Mouse (Mus musculus): ENCODE measurements around the gene Btbd35f1. TPM values are rescaled to one million over a fixed set of nuclear protein-coding genes. Genes with fewer than 3 reads are reported as not detected.
"Not testable (repeated sequence)": the region's sequence is repeated elsewhere in the genome, so short reads cannot be mapped to it uniquely, and the experiment has no call there.

Gene Btbd35f1
- polyA plus RNA-seq (2012; rRNA removed) (not detected in 2 replicates), polyA plus RNA-seq (2014; fragmentation: Nextera tagmentation; extraction: Ambion mirVana) (not detected in 2 replicates)

GRCm38 (mm10) chrX:32559755-32560154 is at the start of gene Btbd35f1:
Btbd35f1 (plus strand) TSS chrX:32560055.
- not testable (repeated sequence) for H3K27me3 ChIP-seq (ENCODE audit: control insufficient read depth, insufficient read depth, low read length); H3K9me3 ChIP-seq (ENCODE audit: control insufficient read depth, low read length); H3K4me2 ChIP-seq (replicated peaks; ENCODE audit: low read depth, low read length, severe bottlenecking); H3K27ac ChIP-seq (replicated peaks; ENCODE audit: low read depth, low read length); H3K36me3 ChIP-seq (ENCODE audit: control insufficient read depth, insufficient read depth, low read length); ATAC-seq (ENCODE audit: low FRiP score, low read depth); H3K9ac ChIP-seq (ENCODE audit: low read depth, low read length, severe bottlenecking); DNase-seq (ENCODE audit: low spot score); H3K4me1 ChIP-seq (ENCODE audit: control insufficient read depth, insufficient read depth, low read length); H3K4me3 ChIP-seq (replicated peaks; ENCODE audit: low read length)
- WGBS, result no CpG with 5 or more reads among the region's 3 CpGs

DNA sequence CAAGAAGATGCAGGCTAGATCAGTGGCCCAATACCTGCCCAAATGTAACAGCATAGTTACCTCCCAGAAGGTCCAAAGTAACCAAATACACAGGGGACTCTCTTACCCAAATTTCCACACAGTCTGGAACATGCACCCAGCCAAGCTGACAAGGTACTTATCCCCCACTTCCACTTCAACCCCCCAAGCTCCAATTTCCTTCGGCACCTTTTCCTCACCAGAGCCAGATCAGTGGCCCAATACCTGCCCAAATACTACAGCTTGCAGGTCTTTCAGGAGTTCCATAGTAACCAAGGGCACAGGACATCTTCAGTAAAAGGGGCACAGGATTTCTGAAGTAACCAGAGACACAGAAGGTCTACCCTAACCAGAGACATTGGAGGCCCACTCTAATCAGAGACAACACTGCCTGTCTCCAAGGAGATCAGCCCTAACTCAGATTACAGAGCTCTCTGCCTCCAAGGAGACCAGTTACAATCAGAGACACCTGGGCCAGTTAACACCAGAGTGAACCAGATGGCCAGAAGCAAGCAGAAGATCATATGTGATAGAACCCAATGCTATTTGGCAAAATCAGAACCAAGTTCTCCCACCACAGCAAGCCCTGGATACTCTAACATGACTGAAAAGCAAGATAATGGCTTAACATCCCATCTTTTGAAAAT is 31.2 kb downstream of the Btbd35f1 start:
- H3K4me1 ChIP-seq (ENCODE audit: control insufficient read depth, insufficient read depth, low read length); ATAC-seq (ENCODE audit: low FRiP score, low read depth); H3K9ac ChIP-seq (ENCODE audit: low read depth, low read length, severe bottlenecking); DNase-seq (ENCODE audit: low spot score); H3K27ac ChIP-seq (replicated peaks; ENCODE audit: low read depth, low read length); H3K4me2 ChIP-seq (replicated peaks; ENCODE audit: low read depth, low read length, severe bottlenecking); H3K27me3 ChIP-seq (ENCODE audit: control insufficient read depth, insufficient read depth, low read length); H3K9me3 ChIP-seq (ENCODE audit: control insufficient read depth, low read length); H3K4me3 ChIP-seq (replicated peaks; ENCODE audit: low read length); H3K36me3 ChIP-seq (ENCODE audit: control insufficient read depth, insufficient read depth, low read length): not testable (repeated sequence)
- WGBS, result 92% methylated on average over 1 of the region's 1 CpGs

GRCm38 (mm10) chrX:32601008-32601407 is 41.2 kb downstream of the Btbd35f1 start:
- not testable (repeated sequence) for H3K4me2 ChIP-seq (replicated peaks; ENCODE audit: low read depth, low read length, severe bottlenecking); H3K27ac ChIP-seq (replicated peaks; ENCODE audit: low read depth, low read length); H3K36me3 ChIP-seq (ENCODE audit: control insufficient read depth, insufficient read depth, low read length); H3K27me3 ChIP-seq (ENCODE audit: control insufficient read depth, insufficient read depth, low read length); H3K9me3 ChIP-seq (ENCODE audit: control insufficient read depth, low read length); H3K4me3 ChIP-seq (replicated peaks; ENCODE audit: low read length); H3K9ac ChIP-seq (ENCODE audit: low read depth, low read length, severe bottlenecking); ATAC-seq (ENCODE audit: low FRiP score, low read depth); DNase-seq (ENCODE audit: low spot score); H3K4me1 ChIP-seq (ENCODE audit: control insufficient read depth, insufficient read depth, low read length)
- WGBS, result 92% methylated on average over 1 of the region's 2 CpGs

GRCm38 (mm10) chrX:32601425-32601824 is 41.6 kb downstream of the Btbd35f1 start:
- H3K4me3 ChIP-seq (replicated peaks; ENCODE audit: low read length); ATAC-seq (ENCODE audit: low FRiP score, low read depth); DNase-seq (ENCODE audit: low spot score); H3K27ac ChIP-seq (replicated peaks; ENCODE audit: low read depth, low read length); H3K4me1 ChIP-seq (ENCODE audit: control insufficient read depth, insufficient read depth, low read length); H3K4me2 ChIP-seq (replicated peaks; ENCODE audit: low read depth, low read length, severe bottlenecking); H3K9ac ChIP-seq (ENCODE audit: low read depth, low read length, severe bottlenecking); H3K36me3 ChIP-seq (ENCODE audit: control insufficient read depth, insufficient read depth, low read length); H3K27me3 ChIP-seq (ENCODE audit: control insufficient read depth, insufficient read depth, low read length); H3K9me3 ChIP-seq (ENCODE audit: control insufficient read depth, low read length): not testable (repeated sequence)
- WGBS, result 78% methylated on average over 3 of the region's 3 CpGs

Other genes starting within 250 kb of the Btbd35f1 start
- gene Gm5926, start 90.7 kb downstream of the Btbd35f1 start, polyA plus RNA-seq (2012; rRNA removed), result not detected in 2 replicates
- gene Gm5926, start 90.7 kb downstream of the Btbd35f1 start, polyA plus RNA-seq (2014; fragmentation: Nextera tagmentation; extraction: Ambion mirVana), result not detected in 2 replicates
- not detected in 2 replicates for gene Btbd35f21, start 166.1 kb downstream of the Btbd35f1 start, polyA plus RNA-seq (2012; rRNA removed)
- not detected in 2 replicates for gene Btbd35f21, start 166.1 kb downstream of the Btbd35f1 start, polyA plus RNA-seq (2014; fragmentation: Nextera tagmentation; extraction: Ambion mirVana)